Mouse (Mus musculus): ENCODE measurements at regions not wholly inside any gene's neighbourhood (a gene's known extent, or its start where the extent isn't known, plus 50 kb on each side); places are given as distances from the start of the nearest gene placed in this dataset.
A peak's percentile ranks its signal among the peaks of the same experiment; 100 is the strongest.

GRCm38 (mm10) chrX:12924705-12925644 is 146.3 kb upstream of the Usp9x start:
- no peak overlapping the region for H3K27ac ChIP-seq (ENCODE audit: insufficient read depth, low read depth, low read length)
- TF ChIP-seq POLR2A (IDR thresholded peaks at IDR 0.05; ENCODE audit: low read depth, low read length) (no peak), CTCF (conservative IDR thresholded peaks at IDR 0.05; ENCODE audit: insufficient read depth, insufficient read length, low read depth, low read length) (0 out of 2 replicates have a peak, but pooled peaks have one; percentile 10)
- no peaks in the 10 kb centered on the region for H3K4me1 ChIP-seq (ENCODE audit: control insufficient read depth, insufficient read depth, low read length)
- 72% methylated on average over 10 of the region's 10 CpGs for WGBS
- DNase-seq, result peak; percentile 4
- no peaks in the 10 kb centered on the region for H3K36me3 ChIP-seq (ENCODE audit: control insufficient read depth, insufficient read depth, low read length)
- no peak overlapping the region for H3K4me3 ChIP-seq (ENCODE audit: insufficient read depth, low read depth, low read length)
- H3K27me3 ChIP-seq (replicated peaks; ENCODE audit: control insufficient read depth, insufficient read depth, low read length), result no peaks in the 10 kb centered on the region

- H3K4me1 ChIP-seq (ENCODE audit: control insufficient read depth, insufficient read depth, low read length), result no peaks in the 10 kb centered on the region; the same call in 1 of the 2 replicates
- TF ChIP-seq CTCF (conservative IDR thresholded peaks at IDR 0.05; ENCODE audit: insufficient read depth, insufficient read length, low read depth, low read length), result no peak
- TF ChIP-seq POLR2A (IDR thresholded peaks at IDR 0.05; ENCODE audit: low read depth, low read length), result no peak
- H3K36me3 ChIP-seq (ENCODE audit: control insufficient read depth, insufficient read depth, low read length), result no peaks in the 10 kb centered on the region
- H3K27me3 ChIP-seq (replicated peaks; ENCODE audit: control insufficient read depth, insufficient read depth, low read length), result no peaks in the 10 kb centered on the region
- H3K27ac ChIP-seq (ENCODE audit: insufficient read depth, low read depth, low read length), result no peak overlapping the region
- DNase-seq, result no peak
- H3K4me3 ChIP-seq (ENCODE audit: insufficient read depth, low read depth, low read length), result no peak overlapping the region
- WGBS, result 39% methylated on average over 3 of the region's 3 CpGs
Measured at GRCm38 (mm10) chrX:12919576-12919975, 151.7 kb upstream of the Usp9x start.

- 24% methylated on average over 12 of the region's 13 CpGs for WGBS
- peak; percentile 51 for DNase-seq
- no peak overlapping the region for H3K27ac ChIP-seq (ENCODE audit: insufficient read depth, low read depth, low read length)
- H3K4me1 ChIP-seq (ENCODE audit: control insufficient read depth, insufficient read depth, low read length), result no peaks in the 10 kb centered on the region; the same call in 1 of the 2 replicates
- no peaks in the 10 kb centered on the region for H3K27me3 ChIP-seq (replicated peaks; ENCODE audit: control insufficient read depth, insufficient read depth, low read length)
- H3K36me3 ChIP-seq (ENCODE audit: control insufficient read depth, insufficient read depth, low read length), result no peaks in the 10 kb centered on the region
- peak overlapping the region; percentile 31; the same call in 1 of the 2 replicates for H3K4me3 ChIP-seq (ENCODE audit: insufficient read depth, low read depth, low read length)
- TF ChIP-seq CTCF (conservative IDR thresholded peaks at IDR 0.05; ENCODE audit: insufficient read depth, insufficient read length, low read depth, low read length) (no peak), POLR2A (IDR thresholded peaks at IDR 0.05; ENCODE audit: low read depth, low read length) (no peak)
Measured at GRCm38 (mm10) chrX:12917105-12917504, 154.2 kb upstream of the Usp9x start.

DNA sequence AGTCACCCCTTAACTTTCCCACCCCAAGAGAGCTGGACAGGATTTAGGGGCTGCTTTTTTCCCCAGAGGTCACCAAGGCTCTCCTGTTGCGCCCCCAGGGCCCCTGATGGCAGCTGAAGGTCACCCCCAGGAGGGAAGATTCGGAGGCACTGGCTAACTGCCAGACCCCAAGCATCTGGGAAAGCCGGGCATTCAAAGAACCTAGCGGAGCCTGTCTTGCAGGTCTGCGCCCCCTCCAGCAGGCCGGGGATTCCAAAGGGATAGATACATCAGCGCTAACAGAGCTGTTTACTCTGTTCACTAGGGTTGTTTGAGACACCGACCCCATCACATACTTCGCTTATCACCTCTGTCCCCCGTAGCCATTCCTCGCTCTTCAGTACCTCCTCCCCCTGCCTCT is 154.6 kb upstream of the Usp9x start:
- TF ChIP-seq CTCF (conservative IDR thresholded peaks at IDR 0.05; ENCODE audit: insufficient read depth, insufficient read length, low read depth, low read length) (no peak), POLR2A (IDR thresholded peaks at IDR 0.05; ENCODE audit: low read depth, low read length) (no peak)
- Histone ChIP-seq H3K4me1 (ENCODE audit: control insufficient read depth, insufficient read depth, low read length) (no peaks in the 10 kb centered on the region; the same call in 1 of the 2 replicates), H3K4me3 (ENCODE audit: insufficient read depth, low read depth, low read length) (peak overlapping the region; percentile 31; the same call in 1 of the 2 replicates), H3K36me3 (ENCODE audit: control insufficient read depth, insufficient read depth, low read length) (no peaks in the 10 kb centered on the region), H3K27me3 (replicated peaks; ENCODE audit: control insufficient read depth, insufficient read depth, low read length) (no peaks in the 10 kb centered on the region), H3K27ac (ENCODE audit: insufficient read depth, low read depth, low read length) (no peak overlapping the region)
- 32% methylated on average over 11 of the region's 11 CpGs for WGBS
- peak; percentile 4 for DNase-seq

- TF ChIP-seq POLR2A (IDR thresholded peaks at IDR 0.05; ENCODE audit: low read depth, low read length) (no peak), CTCF (conservative IDR thresholded peaks at IDR 0.05; ENCODE audit: insufficient read depth, insufficient read length, low read depth, low read length) (no peak)
- 72% methylated on average over 7 of the region's 7 CpGs for WGBS
Measured at GRCm38 (mm10) chrX:12900256-12900655, 138.4 kb upstream of the Med14 start.

DNA sequence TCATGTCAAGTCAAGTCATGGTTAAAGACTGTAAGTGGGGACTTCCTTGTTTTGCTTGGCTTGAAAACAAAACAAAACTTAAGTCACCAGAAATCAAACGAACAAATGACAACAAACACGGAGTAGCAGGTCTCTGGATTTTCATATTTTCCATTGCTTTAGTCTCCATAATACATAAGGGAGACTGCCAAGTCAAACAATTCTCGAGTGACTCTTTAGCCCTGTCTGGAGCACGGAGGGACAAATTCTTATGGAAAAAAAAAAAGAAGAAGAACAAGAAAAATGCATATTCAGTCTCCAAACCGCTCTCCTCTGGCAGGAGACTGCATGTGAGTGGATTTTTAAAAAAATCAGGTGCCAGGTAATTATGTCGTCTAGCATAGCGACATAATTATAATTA is 129.6 kb upstream of the Med14 start:
- WGBS, result 48% methylated on average over 7 of the region's 7 CpGs
- TF ChIP-seq POLR2A (IDR thresholded peaks at IDR 0.05; ENCODE audit: low read depth, low read length), result no peak
- TF ChIP-seq CTCF (conservative IDR thresholded peaks at IDR 0.05; ENCODE audit: insufficient read depth, insufficient read length, low read depth, low read length), result no peak
- no peaks in the 10 kb centered on the region for H3K36me3 ChIP-seq (ENCODE audit: control insufficient read depth, insufficient read depth, low read length)
- no peaks in the 10 kb centered on the region for H3K27me3 ChIP-seq (replicated peaks; ENCODE audit: control insufficient read depth, insufficient read depth, low read length)
- H3K27ac ChIP-seq (ENCODE audit: insufficient read depth, low read depth, low read length), result no peak overlapping the region
- DNase-seq, result no peak
- no peaks in the 10 kb centered on the region for H3K4me1 ChIP-seq (ENCODE audit: control insufficient read depth, insufficient read depth, low read length)
- no peak overlapping the region for H3K4me3 ChIP-seq (ENCODE audit: insufficient read depth, low read depth, low read length)

More at GRCm38 (mm10) chrX:12900256-12900655, 138.4 kb upstream of the Med14 start:
- H3K27ac ChIP-seq (ENCODE audit: insufficient read depth, low read depth, low read length), result no peak overlapping the region
- H3K4me1 ChIP-seq (ENCODE audit: control insufficient read depth, insufficient read depth, low read length), result no peaks in the 10 kb centered on the region
- H3K27me3 ChIP-seq (replicated peaks; ENCODE audit: control insufficient read depth, insufficient read depth, low read length), result no peaks in the 10 kb centered on the region
- DNase-seq, result no peak
- H3K4me3 ChIP-seq (ENCODE audit: insufficient read depth, low read depth, low read length), result no peak overlapping the region
- no peaks in the 10 kb centered on the region for H3K36me3 ChIP-seq (ENCODE audit: control insufficient read depth, insufficient read depth, low read length)

DNA sequence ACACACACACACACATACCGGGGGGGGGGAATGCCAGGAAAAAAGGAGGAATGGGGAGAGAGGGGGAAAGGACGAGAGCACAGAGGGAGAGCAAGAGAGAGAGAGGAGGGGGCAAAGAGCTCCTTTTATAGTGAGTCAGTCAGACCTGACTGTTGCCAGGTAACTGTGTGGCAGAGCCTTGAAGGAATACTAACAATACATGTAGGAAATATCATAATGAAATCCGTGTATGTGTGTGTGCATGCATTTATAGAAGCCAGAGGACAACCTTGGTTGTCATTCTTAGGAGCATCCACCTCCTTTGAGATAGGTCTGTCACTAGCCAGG is 127.6 kb upstream of the Med14 start:
- Histone ChIP-seq H3K27me3 (replicated peaks; ENCODE audit: control insufficient read depth, insufficient read depth, low read length) (no peaks in the 10 kb centered on the region), H3K4me1 (ENCODE audit: control insufficient read depth, insufficient read depth, low read length) (no peaks in the 10 kb centered on the region), H3K36me3 (ENCODE audit: control insufficient read depth, insufficient read depth, low read length) (no peaks in the 10 kb centered on the region), H3K27ac (ENCODE audit: insufficient read depth, low read depth, low read length) (no peak overlapping the region), H3K4me3 (ENCODE audit: insufficient read depth, low read depth, low read length) (no peak overlapping the region)
- TF ChIP-seq CTCF (conservative IDR thresholded peaks at IDR 0.05; ENCODE audit: insufficient read depth, insufficient read length, low read depth, low read length) (no peak), POLR2A (IDR thresholded peaks at IDR 0.05; ENCODE audit: low read depth, low read length) (no peak)
- DNase-seq, result no peak
- 83% methylated on average over 2 of the region's 3 CpGs for WGBS

All from kidney, adult 2 months (tissue).